Mouse (Mus musculus) MEL (cell line): ENCODE measurements around the gene Atp10a. TPM values are rescaled to one million over a fixed set of nuclear protein-coding genes. Genes with fewer than 3 reads are reported as not detected.

Experiments used
- DNase-seq: peaks from one replicate; pipeline ENCODE4 v3.0.0; 2011; ENCODE audit warnings: low read depth, low spot score
- H3K27ac ChIP-seq: 2 replicates; pipeline ENCODE4 v1.5.1; 2012; ENCODE audit warnings: low read depth, mild to moderate bottlenecking, control low read depth, low read length, moderate library complexity; ENCODE audit not compliant: control insufficient read depth
- H3K27me3 ChIP-seq, 2 experiments: fragments of 150-350 bp in 1 of 2; sonication (generic) in 1 of 2; 2 replicates each; pipeline ENCODE4 v1.6.1; 2012; ENCODE audit warnings: low read length in 2 of 2, mild to moderate bottlenecking in 2 of 2, improper control_type of control experiment in 1 of 2, moderate library complexity in 1 of 2; ENCODE audit not compliant: insufficient read depth in 2 of 2, control insufficient read depth in 1 of 2
- H3K36me3 ChIP-seq, 2 experiments: 2 replicates each; pipeline ENCODE4 v1.6.1; 2012 to 2014; ENCODE audit warnings: low read length in 2 of 2, improper control_type of control experiment in 1 of 2, inconsistent platforms in 1 of 2, mild to moderate bottlenecking in 1 of 2; ENCODE audit not compliant: insufficient read depth in 2 of 2, control insufficient read depth in 1 of 2
- H3K4me1 ChIP-seq, 2 experiments: fragments of 150-350 bp in 1 of 2; sonication (generic) in 1 of 2; 2 replicates each; pipeline ENCODE4 v1.6.1; 2012; ENCODE audit warnings: low read length in 2 of 2, improper control_type of control experiment in 1 of 2, mild to moderate bottlenecking in 1 of 2; ENCODE audit not compliant: insufficient read depth in 2 of 2, control insufficient read depth in 1 of 2
- H3K4me3 ChIP-seq, 2 experiments: fragments of 150-350 bp in 1 of 2; sonication (generic) in 1 of 2; 2 replicates each; pipeline ENCODE4 v1.5.1; 2012; ENCODE audit warnings: low read depth in 2 of 2, low read length in 2 of 2, mild to moderate bottlenecking in 2 of 2, moderate library complexity in 2 of 2, control low read depth in 1 of 2, improper control_type of control experiment in 1 of 2; ENCODE audit not compliant: control insufficient read depth in 1 of 2, insufficient read depth in 1 of 2
- H3K79me2 ChIP-seq: 2 replicates; pipeline ENCODE4 v1.6.1; 2012; ENCODE audit warnings: mild to moderate bottlenecking, low read length, moderate library complexity; ENCODE audit not compliant: control insufficient read depth, poor library complexity, insufficient read depth
- H3K9ac ChIP-seq: 2 replicates; pipeline ENCODE4 v1.6.1; 2012; ENCODE audit warnings: low read depth, mild to moderate bottlenecking, control low read depth, low read length, moderate library complexity; ENCODE audit not compliant: control insufficient read depth, poor library complexity, severe bottlenecking
- H3K9me3 ChIP-seq: fragments of 150-350 bp; sonication (generic); replicated peaks from 2 replicates; pipeline ENCODE4 v1.6.1; 2012; ENCODE audit warnings: mild to moderate bottlenecking, low read length, improper control_type of control experiment, moderate library complexity; ENCODE audit not compliant: insufficient read depth
- BHLHE40 ChIP-seq: IDR thresholded peaks from 2 replicates; pipeline ENCODE4 v1.6.1; 2012; ENCODE audit warnings: low read depth, mild to moderate bottlenecking, inconsistent platforms, low read length, improper control_type of control experiment, borderline replicate concordance
- CHD2 ChIP-seq: IDR thresholded peaks from 2 replicates; pipeline ENCODE4 v1.6.1; 2011; ENCODE audit warnings: low read length, improper control_type of control experiment
- ELF1 ChIP-seq: IDR thresholded peaks from 2 replicates; pipeline ENCODE4 v1.6.1; 2014; ENCODE audit warnings: low read depth, mild to moderate bottlenecking, inconsistent platforms, low read length, improper control_type of control experiment, moderate library complexity
- EP300 ChIP-seq, 2 experiments: IDR thresholded peaks; 2 replicates each; pipeline ENCODE4 v1.6.1; 2011; ENCODE audit warnings: improper control_type of control experiment in 2 of 2, low read length in 2 of 2, low read depth in 1 of 2, mild to moderate bottlenecking in 1 of 2
- ETS1 ChIP-seq: IDR thresholded peaks from 2 replicates; pipeline ENCODE4 v1.6.1; 2012; ENCODE audit warnings: low read depth, mild to moderate bottlenecking, inconsistent platforms, low read length, improper control_type of control experiment, moderate library complexity
- GABPA ChIP-seq: IDR thresholded peaks from 2 replicates; pipeline ENCODE4 v1.6.1; 2012; ENCODE audit warnings: low read depth, mild to moderate bottlenecking, inconsistent platforms, low read length, improper control_type of control experiment, moderate library complexity
- HCFC1 ChIP-seq: IDR thresholded peaks from 2 replicates; pipeline ENCODE4 v1.6.1; 2012; ENCODE audit warnings: low read depth, mild to moderate bottlenecking, inconsistent platforms, low read length, improper control_type of control experiment, moderate library complexity
- JUND ChIP-seq: IDR thresholded peaks from 2 replicates; pipeline ENCODE4 v1.6.1; 2011; ENCODE audit warnings: low read depth, mild to moderate bottlenecking, improper control_type of control experiment, low read length
- KAT2A ChIP-seq: conservative IDR thresholded peaks from 2 replicates; pipeline ENCODE4 v1.6.1; 2012; ENCODE audit warnings: low read depth, low read length, improper control_type of control experiment, inconsistent platforms
- MEF2A ChIP-seq: IDR thresholded peaks from 2 replicates; pipeline ENCODE4 v1.6.1; 2014; ENCODE audit warnings: low read depth, mild to moderate bottlenecking, inconsistent platforms, low read length, improper control_type of control experiment; ENCODE audit not compliant: poor library complexity, insufficient replicate concordance, severe bottlenecking; ENCODE audit errors: extremely low read depth
- NELFE ChIP-seq: IDR thresholded peaks from 2 replicates; pipeline ENCODE4 v1.6.1; 2011; ENCODE audit warnings: low read depth, low read length, improper control_type of control experiment
- NRF1 ChIP-seq: IDR thresholded peaks from 2 replicates; pipeline ENCODE4 v1.6.1; 2014; ENCODE audit warnings: low read depth, mild to moderate bottlenecking, inconsistent platforms, low read length, improper control_type of control experiment, moderate library complexity; ENCODE audit not compliant: poor library complexity, insufficient read depth, severe bottlenecking
- POLR2AphosphoS2 ChIP-seq: IDR thresholded peaks from 2 replicates; pipeline ENCODE4 v1.6.1; 2011; ENCODE audit warnings: low read length, improper control_type of control experiment
- RAD21 ChIP-seq: IDR thresholded peaks from 2 replicates; pipeline ENCODE4 v1.6.1; 2011; ENCODE audit warnings: mild to moderate bottlenecking, low read depth, low read length, improper control_type of control experiment
- SIN3A ChIP-seq: IDR thresholded peaks from 2 replicates; pipeline ENCODE4 v1.6.1; 2012; ENCODE audit warnings: low read length, improper control_type of control experiment, inconsistent platforms
- SMC3 ChIP-seq: IDR thresholded peaks from 2 replicates; pipeline ENCODE4 v1.6.1; 2011; ENCODE audit warnings: low read depth, low read length, improper control_type of control experiment
- TAL1 ChIP-seq: IDR thresholded peaks from 2 replicates; pipeline ENCODE4 v1.6.1; 2012; ENCODE audit warnings: mild to moderate bottlenecking, inconsistent platforms, low read length, moderate library complexity, mixed read lengths
- TBP ChIP-seq: IDR thresholded peaks from 2 replicates; pipeline ENCODE4 v1.8.0; 2011; ENCODE audit warnings: low read depth, low read length, improper control_type of control experiment
- USF1 ChIP-seq: IDR thresholded peaks from 2 replicates; pipeline ENCODE4 v1.6.1; 2014; ENCODE audit warnings: low read depth, mild to moderate bottlenecking, inconsistent platforms, low read length, improper control_type of control experiment, moderate library complexity
- ZC3H11A ChIP-seq: IDR thresholded peaks from 2 replicates; pipeline ENCODE4 v1.6.1; 2012; ENCODE audit warnings: low read depth, mild to moderate bottlenecking, inconsistent platforms, low read length, improper control_type of control experiment
- ZKSCAN1 ChIP-seq: IDR thresholded peaks from 2 replicates; pipeline ENCODE4 v1.6.1; 2012; ENCODE audit warnings: low read depth, mild to moderate bottlenecking, inconsistent platforms, low read length, improper control_type of control experiment, moderate library complexity
- ZNF384 ChIP-seq: IDR thresholded peaks from 2 replicates; pipeline ENCODE4 v1.6.1; 2012; ENCODE audit warnings: low read depth, mild to moderate bottlenecking, inconsistent platforms, low read length, improper control_type of control experiment
- polyA plus RNA-seq, 2 experiments: library from polyadenylated mRNA; stranded (reverse) in 1 of 2; unstranded in 1 of 2; fragments of >175 nt in 1 of 2; fragments of >200 nt in 1 of 2; gene quantifications; 2 replicates each; pipeline versions ENCODE4 v1.2.1 to v1.2.4; 2012; ENCODE audit warnings: low replicate concordance in 2 of 2, low read depth in 1 of 2; ENCODE audit not compliant: insufficient read length in 2 of 2, insufficient read depth in 1 of 2, missing spikeins in 1 of 2
- total RNA-seq: library from RNA; depleted of rRNA; stranded (reverse); fragments of 300-350 nt; gene quantifications from 2 replicates; pipeline ENCODE4 v1.2.3, GENCODE M21; 2012

Gene Atp10a
- total and polyA plus RNA-seq, 3 experiments, result not detected

DNA sequence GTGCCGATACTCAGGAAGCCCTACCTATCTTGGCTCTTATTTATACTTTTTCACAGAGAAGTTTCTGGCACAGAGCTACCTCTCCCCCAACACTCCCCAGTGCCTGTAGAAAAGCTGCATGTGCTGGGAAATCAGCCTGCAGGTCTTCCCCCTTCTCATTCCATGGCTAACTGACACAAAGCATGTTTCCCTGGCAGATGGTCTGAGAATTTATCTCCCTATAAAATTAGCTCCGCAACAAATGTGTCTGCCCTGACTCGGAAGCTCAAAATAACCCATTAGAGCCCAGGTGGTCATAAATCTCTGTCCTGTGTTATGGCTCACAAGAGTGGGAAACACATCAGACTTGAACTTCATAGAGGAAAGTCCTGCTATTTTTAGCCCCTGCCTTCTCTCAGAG lies 186.9 kb downstream of the Atp10a start:
- H3K36me3 ChIP-seq, result no peaks in the 10 kb centered on the region
- no peaks in the 10 kb centered on the region for H3K79me2 ChIP-seq
- no peaks in the 10 kb centered on the region for H3K27me3 ChIP-seq
- no peak for DNase-seq
- no peak overlapping the region for H3K4me3 ChIP-seq
- no peak overlapping the region for H3K27ac ChIP-seq
- H3K9ac ChIP-seq, result no peak overlapping the region
- TF ChIP-seq HCFC1, result no peak
- TF ChIP-seq USF1, result no peak
- TF ChIP-seq ZNF384, result no peak
- TF ChIP-seq TBP, result no peak
- no peak for TF ChIP-seq POLR2AphosphoS2
- TF ChIP-seq NRF1, result no peak
- no peak for TF ChIP-seq BHLHE40
- H3K9me3 ChIP-seq, result no peaks in the 10 kb centered on the region
- H3K4me1 ChIP-seq, result no peaks in the 10 kb centered on the region

DNA sequence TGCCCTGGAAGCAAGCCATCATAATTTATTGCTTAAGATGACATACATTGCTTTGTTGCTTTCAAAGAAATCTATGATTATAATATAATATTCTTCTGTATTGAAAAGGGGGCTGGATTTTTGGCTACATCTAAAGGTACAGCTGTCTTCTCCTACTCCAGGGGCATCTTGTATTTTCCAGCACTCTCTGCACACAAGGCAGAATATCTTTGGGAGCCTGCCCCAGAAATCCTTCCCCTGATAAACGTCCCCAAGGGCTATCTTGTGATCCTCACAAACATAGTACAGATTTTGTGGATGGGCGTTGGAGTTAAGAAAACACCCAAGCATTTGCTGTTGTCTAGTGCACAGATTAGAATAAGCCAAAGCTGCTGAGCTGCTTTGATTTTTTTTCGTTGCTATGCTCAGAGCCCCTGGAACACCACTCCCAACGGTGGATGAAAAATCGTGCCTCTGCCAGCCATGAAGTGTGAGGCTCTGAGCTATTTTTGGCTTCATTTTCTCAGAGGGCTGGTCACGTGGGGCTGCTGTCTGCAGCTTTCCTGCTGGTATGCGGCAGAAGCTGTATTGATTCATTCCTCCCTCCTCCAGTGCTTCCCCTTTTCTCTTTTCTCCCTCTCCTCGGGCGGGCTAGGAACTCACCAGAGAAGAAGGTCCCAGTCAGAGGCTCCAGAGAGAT lies 187.9 kb downstream of the Atp10a start:
- Histone ChIP-seq H3K79me2 (no peaks in the 10 kb centered on the region), H3K4me3 (no peak overlapping the region), H3K4me1 (no peaks in the 10 kb centered on the region), H3K9me3 (no peaks in the 10 kb centered on the region), H3K27me3 (no peaks in the 10 kb centered on the region), H3K36me3 (no peaks in the 10 kb centered on the region), H3K9ac (no peak overlapping the region), H3K27ac (no peak overlapping the region)
- DNase-seq, result no peak
- TF ChIP-seq SMC3 (no peak), MEF2A (no peak), ETS1 (no peak), EP300 (IDR thresholded peaks at IDR 0.05; ENCODE audit: low read depth in 1 of 2, low read length in 2 of 2) (no peak), BHLHE40 (no peak), TBP (no peak), USF1 (no peak), SIN3A (no peak), JUND (no peak), NELFE (no peak), GABPA (no peak), TAL1 (no peak), ZNF384 (no peak), ELF1 (no peak), ZC3H11A (no peak), POLR2AphosphoS2 (no peak), ZKSCAN1 (no peak), RAD21 (no peak), CHD2 (no peak), KAT2A (no peak)
